Comparison of ENCODE assay signal across 15 mouse cellular contexts in genomic region chr1:34805931-34806520, GRCm38 (mm10). TPM values are rescaled to one million over a fixed set of nuclear protein-coding genes. Genes with fewer than 3 reads are reported as not detected.
DNase-seq lines count a peak whose midpoint lies in the region; ATAC-seq and TF ChIP-seq lines count a peak whose summit lies in the region.
"Had no signal": no experiment of that assay in that cellular context is flagged by ENCODE, and none has a peak within 500 bp of the region (broad histone marks: within the 10 kb centered on the region; RNA-seq: fewer than 3 reads in every experiment).

No protein-coding gene starts in this region.

- no peak for TF ChIP-seq EP300 in liver, postnatal 0 days (IDR thresholded peaks at IDR 0.05; ENCODE audit: low read depth)

- 24% methylated on average over 35 of the region's 35 CpGs for WGBS in heart, embryonic 12.5 days
- WGBS in liver, postnatal 0 days (ENCODE audit: insufficient replicate concordance) = 51% methylated on average over 35 of the region's 35 CpGs
- WGBS in embryonic facial prominence, embryonic 13.5 days = 23% methylated on average over 35 of the region's 35 CpGs

- H3K4me1 ChIP-seq in heart, embryonic 12.5 days (replicated peaks) = peaks cover 39% of the 10 kb centered on the region
- peaks cover 7% of the 10 kb centered on the region for H3K4me1 ChIP-seq in liver, postnatal 0 days (ENCODE audit: insufficient read depth)
- peaks cover 43% of the 10 kb centered on the region for H3K4me1 ChIP-seq in G1E (ENCODE audit: insufficient read depth, low read depth, low read length)
- H3K4me1 ChIP-seq in embryonic facial prominence, embryonic 13.5 days = peaks cover 20% of the 10 kb centered on the region

- peaks cover 17% of the 10 kb centered on the region for H3K36me3 ChIP-seq in heart, embryonic 12.5 days
- H3K36me3 ChIP-seq in liver, postnatal 0 days (replicated peaks; ENCODE audit: insufficient read depth, low read length) = peaks cover 4% of the 10 kb centered on the region; the same call in 1 of the 2 replicates
- H3K36me3 ChIP-seq in G1E (replicated peaks) = peaks cover 86% of the 10 kb centered on the region
- peaks cover 22% of the 10 kb centered on the region for H3K36me3 ChIP-seq in embryonic facial prominence, embryonic 13.5 days

- no peak overlapping the region for H3K27ac ChIP-seq in heart, embryonic 12.5 days (ENCODE audit: poor library complexity, severe bottlenecking)
- no peak overlapping the region for H3K27ac ChIP-seq in liver, postnatal 0 days (ENCODE audit: low read depth)
- H3K27ac ChIP-seq in embryonic facial prominence, embryonic 13.5 days = no peak overlapping the region
- H3K27ac ChIP-seq: liver, embryonic 14.5 days had no signal

- no peak overlapping the region for H3K4me3 ChIP-seq in heart, embryonic 12.5 days
- H3K4me3 ChIP-seq in liver, postnatal 0 days (ENCODE audit: low read depth, low read length) = no peak overlapping the region
- 0 out of 2 replicates have a peak overlapping the region, but pooled peaks have one; percentile 21 for H3K4me3 ChIP-seq in G1E (ENCODE audit: low read depth, low read length)
- no peak overlapping the region for H3K4me3 ChIP-seq in embryonic facial prominence, embryonic 13.5 days

- no peak for DNase-seq in heart, adult 9 months (ENCODE audit: low spot score in 2 of 2)
- DNase-seq in liver = peak; percentile 13
- no peak for DNase-seq in liver, postnatal 0 days
- no peak for DNase-seq in G1E (ENCODE audit: low spot score)
- DNase-seq in gastrocnemius, postnatal 10 days = no peak
- DNase-seq: adrenal gland, postnatal 10 days; kidney, adult 18-20 months; kidney, postnatal 4 days; lung, postnatal 36 days had no signal

- no peak for TF ChIP-seq CTCF in liver, postnatal 0 days (IDR thresholded peaks at IDR 0.05; ENCODE audit: low read depth)
- no peak for TF ChIP-seq CTCF in G1E (IDR thresholded peaks at IDR 0.05; ENCODE audit: low read depth, low read length)

- H3K9ac ChIP-seq in heart, embryonic 12.5 days = no peak overlapping the region
- H3K9ac ChIP-seq in liver, postnatal 0 days (replicated peaks) = no peak overlapping the region
- no peak overlapping the region for H3K9ac ChIP-seq in embryonic facial prominence, embryonic 13.5 days
- H3K9ac ChIP-seq: liver, embryonic 14.5 days had no signal

- H3K9me3 ChIP-seq in heart, embryonic 12.5 days (replicated peaks) = no peaks in the 10 kb centered on the region
- H3K9me3 ChIP-seq in liver, postnatal 0 days (ENCODE audit: low read length) = no peaks in the 10 kb centered on the region
- H3K9me3 ChIP-seq in G1E (replicated peaks) = 0 out of 2 replicates have a peak, but pooled peaks cover 3% of the 10 kb centered on the region
- H3K9me3 ChIP-seq in embryonic facial prominence, embryonic 13.5 days = no peaks in the 10 kb centered on the region

- no peaks in the 10 kb centered on the region; the same call in none of the 2 replicates for H3K27me3 ChIP-seq in heart, embryonic 12.5 days (replicated peaks)
- no peaks in the 10 kb centered on the region for H3K27me3 ChIP-seq in liver, postnatal 0 days (ENCODE audit: insufficient read depth, low read length)
- no peaks in the 10 kb centered on the region for H3K27me3 ChIP-seq in G1E (ENCODE audit: insufficient read depth, low read length)
- peaks cover 8% of the 10 kb centered on the region; the same call in 1 of the 2 replicates for H3K27me3 ChIP-seq in embryonic facial prominence, embryonic 13.5 days
- H3K27me3 ChIP-seq: CH12.LX had no signal

- H3K4me2 ChIP-seq in heart, embryonic 12.5 days = 0 out of 2 replicates have a peak overlapping the region, but pooled peaks have one; percentile 2
- no peak overlapping the region for H3K4me2 ChIP-seq in liver, postnatal 0 days (ENCODE audit: low read depth, low read length)
- H3K4me2 ChIP-seq in embryonic facial prominence, embryonic 13.5 days = peak overlapping the region; percentile 26

- ATAC-seq in heart, embryonic 12.5 days (ENCODE audit: insufficient number of reproducible peaks, low FRiP score) = no peak
- ATAC-seq in liver, postnatal 0 days = no peak
- ATAC-seq in G1E (ENCODE audit: extremely low read depth, insufficient number of reproducible peaks, low FRiP score, poor library complexity, severe bottlenecking) = no peak
- no peak for ATAC-seq in embryonic facial prominence, embryonic 13.5 days (ENCODE audit: insufficient number of reproducible peaks, insufficient read depth, low FRiP score, low TSS enrichment, low read depth)
- ATAC-seq in megakaryocyte, adult 5-6 weeks (ENCODE audit: poor library complexity, severe bottlenecking) = no peak
- ATAC-seq: midbrain, embryonic 16.5 days had no signal

RNA-seq across cellular contexts. Expression of gene Fam168b, which starts 36.8 kb away (rescaled TPM):
- 65.7 and 69.2 TPM in 2 replicates for polyA plus RNA-seq in heart, embryonic 12.5 days (2016; fragmentation: Nextera tagmentation; extraction: Ambion mirVana)
- 9.6 and 11.3 TPM in 2 replicates for polyA plus RNA-seq in liver, postnatal 0 days (2015; fragmentation: Nextera tagmentation; extraction: Ambion mirVana)
- total RNA-seq in G1E (2014; fragmentation: Nextera tagmentation) (75.1 and 82.0 TPM in 2 replicates), G1E (2017) (95.3 and 98.4 TPM in 2 replicates)
- polyA plus RNA-seq in G1E (2012) = 383 and 401 TPM in 2 replicates
- 91.8 and 93.8 TPM in 2 replicates for polyA plus RNA-seq in embryonic facial prominence, embryonic 13.5 days (2015; fragmentation: Nextera tagmentation; extraction: Ambion mirVana)
- 10 to 100 TPM; 54.3 to 63.7 TPM for total RNA-seq in gastrocnemius, postnatal 10 days (2021)
- 30.3 and 42.9 TPM in 2 replicates for total RNA-seq in megakaryocyte, adult 5-6 weeks (2015)
- total RNA-seq in megakaryocyte, adult 5-6 weeks (2017) = 62.0 and 62.8 TPM in 2 replicates

RNA-seq across cellular contexts. Expression of gene Plekhb2, which starts 43.8 kb away (rescaled TPM):
- 64.2 and 67.3 TPM in 2 replicates for polyA plus RNA-seq in heart, embryonic 12.5 days (2016; fragmentation: Nextera tagmentation; extraction: Ambion mirVana)
- polyA plus RNA-seq in liver, postnatal 0 days (2015; fragmentation: Nextera tagmentation; extraction: Ambion mirVana) = 9.2 and 10.1 TPM in 2 replicates
- 13.1 and 13.7 TPM in 2 replicates for total RNA-seq in G1E (2014; fragmentation: Nextera tagmentation)
- total RNA-seq in G1E (2017) = 14.5 and 15.3 TPM in 2 replicates
- polyA plus RNA-seq in G1E (2012) = 1.0 and 1.7 TPM in 2 replicates
- 11.6 and 15.2 TPM in 2 replicates for polyA plus RNA-seq in embryonic facial prominence, embryonic 13.5 days (2015; fragmentation: Nextera tagmentation; extraction: Ambion mirVana)
- 10 to 100 TPM; 16.5 to 17.1 TPM for total RNA-seq in gastrocnemius, postnatal 10 days (2021)
- total RNA-seq in megakaryocyte, adult 5-6 weeks (2015) = 48.6 and 58.3 TPM in 2 replicates
- total RNA-seq in megakaryocyte, adult 5-6 weeks (2017) = 28.4 and 29.5 TPM in 2 replicates
